Mouse (Mus musculus) intestine, embryonic 14.5 days (tissue): ENCODE data around the gene Ngf. TPM values are rescaled to one million over a fixed set of nuclear protein-coding genes. Genes with fewer than 3 reads are reported as not detected.
A peak's percentile ranks its signal among the peaks of the same experiment; 100 is the strongest.

Experiments
- ATAC-seq: fragments of 200-750 bp; cut with Nextera tagmentation; replicated peaks from 2 replicates; pipeline ENCODE4 v1.8.0; 2017; ENCODE audit warnings: low read depth, moderate number of reproducible peaks, moderate TSS enrichment, moderate library complexity; ENCODE audit not compliant: low FRiP score, low TSS enrichment
- DNase-seq: peaks from one replicate; pipeline ENCODE4 v3.0.0-alpha.2; 2018; ENCODE audit warnings: low spot score
- H3K27ac ChIP-seq: fragments of 300-500 bp; sonication (generic); 2 replicates; pipeline ENCODE4 v1.5.1; 2014; ENCODE audit warnings: low read depth, mild to moderate bottlenecking, control low read depth
- H3K27me3 ChIP-seq: fragments of 300-500 bp; sonication (generic); replicated peaks from 2 replicates; pipeline ENCODE4 v1.6.1; 2014; ENCODE audit warnings: low read length, control low read depth; ENCODE audit not compliant: control insufficient read depth, insufficient read depth
- H3K36me3 ChIP-seq: fragments of 300-500 bp; sonication (generic); 2 replicates; pipeline ENCODE4 v1.6.1; 2014; ENCODE audit warnings: low read length, control low read depth; ENCODE audit not compliant: control insufficient read depth, insufficient read depth
- H3K4me1 ChIP-seq: fragments of 300-500 bp; sonication (generic); replicated peaks from 2 replicates; pipeline ENCODE4 v1.6.1; 2014; ENCODE audit warnings: low read length, control low read depth, mixed read lengths; ENCODE audit not compliant: control insufficient read depth, insufficient read depth
- H3K4me2 ChIP-seq: fragments of 300-500 bp; sonication (generic); 2 replicates; pipeline ENCODE4 v1.6.1; 2014; ENCODE audit warnings: low read length
- H3K4me3 ChIP-seq: fragments of 300-500 bp; sonication (generic); 2 replicates; pipeline ENCODE4 v1.5.1; 2014; ENCODE audit warnings: low read depth, low read length, control low read depth, mixed read lengths
- H3K9ac ChIP-seq: fragments of 300-500 bp; sonication (generic); 2 replicates; pipeline ENCODE4 v1.6.1; 2014; ENCODE audit warnings: mild to moderate bottlenecking, low read length
- H3K9me3 ChIP-seq: fragments of 300-500 bp; sonication (generic); 2 replicates; pipeline ENCODE4 v1.6.1; 2016; ENCODE audit warnings: low read length, control low read depth; ENCODE audit not compliant: control insufficient read depth
- WGBS: fragments of 180-500 bp; shearing (Covaris S2); extraction: QIAGEN DNeasy Blood & Tissue Kit; methylation state at CpG from one replicate; pipeline ENCODE4 v1.1.7; 2014; 5-methylcytosine and 5-hydroxymethylcytosine counted together
- polyA plus RNA-seq: library from polyadenylated mRNA; unstranded; fragments of >200 nt; fragmentation: Nextera tagmentation; extraction: Ambion mirVana; gene quantifications from 2 replicates; pipeline ENCODE4 v1.2.1, GENCODE M21; 2014

Gene Ngf
- polyA plus RNA-seq, 1 experiment from 2014 or later: 4.2 TPM

GRCm38 (mm10) chr3:102466587-102466986, 3.1 kb upstream of the Ngf start:
- 26% methylated on average over 3 of the region's 3 CpGs for WGBS
- Histone ChIP-seq H3K27me3 (peaks cover 36% of the 10 kb centered on the region), H3K36me3 (no peaks in the 10 kb centered on the region), H3K4me3 (no peak overlapping the region), H3K27ac (no peak overlapping the region), H3K4me2 (no peak overlapping the region), H3K4me1 (no peaks in the 10 kb centered on the region), H3K9ac (no peak overlapping the region), H3K9me3 (no peaks in the 10 kb centered on the region)
- ATAC-seq (no peak), DNase-seq (peak; percentile 88)

GRCm38 (mm10) chr3:102467121-102467520, 2.6 kb upstream of the Ngf start:
- peaks cover 4% of the 10 kb centered on the region; the same call in 1 of the 2 replicates for H3K4me1 ChIP-seq
- no peak overlapping the region for H3K4me2 ChIP-seq
- DNase-seq (no peak), ATAC-seq (no peak)
- H3K36me3 ChIP-seq: no peaks in the 10 kb centered on the region
- WGBS: 77% methylated on average over 8 of the region's 8 CpGs
- H3K9me3 ChIP-seq: no peaks in the 10 kb centered on the region
- no peak overlapping the region for H3K27ac ChIP-seq
- H3K4me3 ChIP-seq: no peak overlapping the region
- peaks cover 36% of the 10 kb centered on the region for H3K27me3 ChIP-seq
- H3K9ac ChIP-seq: no peak overlapping the region

- H3K4me2 ChIP-seq: peak overlapping the region; percentile 60
- WGBS: 61% methylated on average over 5 of the region's 5 CpGs
- ATAC-seq: no peak
These were observed 1.5 kb downstream of the Ngf start for GRCm38 (mm10) chr3:102471251-102471650.

GRCm38 (mm10) chr3:102471799-102472198, 2.1 kb downstream of the Ngf start:
- Histone ChIP-seq H3K27me3 (peaks cover 36% of the 10 kb centered on the region), H3K4me3 (no peak overlapping the region), H3K36me3 (no peaks in the 10 kb centered on the region), H3K9me3 (no peaks in the 10 kb centered on the region), H3K9ac (no peak overlapping the region), H3K4me1 (peaks cover 4% of the 10 kb centered on the region; the same call in 1 of the 2 replicates), H3K4me2 (peak overlapping the region; percentile 60), H3K27ac (no peak overlapping the region)
- DNase-seq: no peak
- WGBS: 33% methylated on average over 5 of the region's 5 CpGs
- ATAC-seq: no peak

More at GRCm38 (mm10) chr3:102471251-102471650, 1.5 kb downstream of the Ngf start:
- H3K4me1 ChIP-seq: peaks cover 4% of the 10 kb centered on the region; the same call in 1 of the 2 replicates
- DNase-seq: no peak
- H3K4me3 ChIP-seq: peak overlapping the region; percentile 43; the same call in 1 of the 2 replicates
- no peaks in the 10 kb centered on the region for H3K36me3 ChIP-seq
- peaks cover 36% of the 10 kb centered on the region for H3K27me3 ChIP-seq
- no peaks in the 10 kb centered on the region for H3K9me3 ChIP-seq
- H3K9ac ChIP-seq: no peak overlapping the region
- no peak overlapping the region for H3K27ac ChIP-seq

GRCm38 (mm10) chr3:102474275-102475155, 4.8 kb downstream of the Ngf start:
- no peak for ATAC-seq
- WGBS: 79% methylated on average over 15 of the region's 15 CpGs

GRCm38 (mm10) chr3:102477917-102478694, 8.4 kb downstream of the Ngf start:
- ATAC-seq (no peak), DNase-seq (no peak)
- Histone ChIP-seq H3K4me3 (no peak overlapping the region), H3K36me3 (no peaks in the 10 kb centered on the region), H3K27me3 (no peaks in the 10 kb centered on the region), H3K9me3 (no peaks in the 10 kb centered on the region), H3K9ac (no peak overlapping the region), H3K4me2 (no peak overlapping the region), H3K27ac (no peak overlapping the region), H3K4me1 (no peaks in the 10 kb centered on the region)
- WGBS: 80% methylated on average over 12 of the region's 12 CpGs

More at GRCm38 (mm10) chr3:102474275-102475155, 4.8 kb downstream of the Ngf start:
- H3K27ac ChIP-seq: no peak overlapping the region
- H3K36me3 ChIP-seq: no peaks in the 10 kb centered on the region
- peaks cover 4% of the 10 kb centered on the region; the same call in 1 of the 2 replicates for H3K4me1 ChIP-seq
- no peaks in the 10 kb centered on the region for H3K9me3 ChIP-seq
- no peak overlapping the region for H3K9ac ChIP-seq
- peaks cover 17% of the 10 kb centered on the region; the same call in 1 of the 2 replicates for H3K27me3 ChIP-seq
- H3K4me2 ChIP-seq: no peak overlapping the region
- no peak overlapping the region for H3K4me3 ChIP-seq
- no peak for DNase-seq

- Histone ChIP-seq H3K27ac (no peak overlapping the region), H3K4me1 (no peaks in the 10 kb centered on the region; the same call in 1 of the 2 replicates), H3K36me3 (no peaks in the 10 kb centered on the region), H3K27me3 (no peaks in the 10 kb centered on the region), H3K9ac (no peak overlapping the region), H3K4me3 (no peak overlapping the region), H3K9me3 (no peaks in the 10 kb centered on the region), H3K4me2 (no peak overlapping the region)
- DNase-seq (no peak), ATAC-seq (no peak)
- 55% methylated on average over 14 of the region's 14 CpGs for WGBS
These were observed 20.8 kb downstream of the Ngf start for GRCm38 (mm10) chr3:102490393-102491123.

GRCm38 (mm10) chr3:102498113-102498512, 28.4 kb downstream of the Ngf start:
- Histone ChIP-seq H3K4me2 (no peak overlapping the region), H3K4me3 (no peak overlapping the region), H3K36me3 (no peaks in the 10 kb centered on the region), H3K4me1 (no peaks in the 10 kb centered on the region), H3K27ac (no peak overlapping the region), H3K9ac (no peak overlapping the region), H3K27me3 (no peaks in the 10 kb centered on the region), H3K9me3 (no peaks in the 10 kb centered on the region)
- DNase-seq (no peak), ATAC-seq (no peak)
- 84% methylated on average over 7 of the region's 7 CpGs for WGBS
